Mouse (Mus musculus): ENCODE results near the gene Krtap5-3.
A peak's percentile ranks its signal among the peaks of the same experiment; 100 is the strongest.
"Not testable (repeated sequence)": the region's sequence is repeated elsewhere in the genome, so short reads cannot be mapped to it uniquely, and the experiment has no call there.

Krtap5-3 gene

GRCm38 (mm10) chr7:142201064-142201463 is at the start of gene Krtap5-3:
Krtap5-3 (plus strand) TSS chr7:142201364.
- no peak for DNase-seq

GRCm38 (mm10) chr7:142152191-142152590 is 49.0 kb upstream of the Krtap5-3 start:
- DNase-seq: no peak

- DNase-seq: no peak
These were observed 45.9 kb upstream of the Krtap5-3 start for GRCm38 (mm10) chr7:142155308-142155707.

- DNase-seq: not testable (repeated sequence)
These were observed 44.2 kb upstream of the Krtap5-3 start, which contains the start of gene Gm29735 for GRCm38 (mm10) chr7:142157013-142157412. Gm29735 (minus strand) TSS chr7:142157113.

- DNase-seq: no peak
These were observed 41.8 kb upstream of the Krtap5-3 start for GRCm38 (mm10) chr7:142159366-142159765.

GRCm38 (mm10) chr7:142165639-142166038 is 35.5 kb upstream of the Krtap5-3 start, which contains the start of gene Gm4553:
Gm4553 (minus strand) TSS chr7:142165739.
- not testable (repeated sequence) for DNase-seq

- no peak for DNase-seq
These were observed 31.3 kb upstream of the Krtap5-3 start for GRCm38 (mm10) chr7:142169836-142170235.

- DNase-seq: not testable (repeated sequence)
These were observed 25.3 kb upstream of the Krtap5-3 start, which contains the start of gene Krtap5-2 for GRCm38 (mm10) chr7:142175905-142176304. Krtap5-2 (minus strand) TSS chr7:142176005.

- DNase-seq: no peak
These were observed 22.5 kb upstream of the Krtap5-3 start for GRCm38 (mm10) chr7:142178685-142179084.

GRCm38 (mm10) chr7:142181021-142181420 is 20.1 kb upstream of the Krtap5-3 start:
- no peak for DNase-seq

- no peak for DNase-seq
These were observed 13.0 kb upstream of the Krtap5-3 start for GRCm38 (mm10) chr7:142188156-142188555.

GRCm38 (mm10) chr7:142190289-142190688 is 10.9 kb upstream of the Krtap5-3 start, which contains the start of gene Gm10153:
Gm10153 (minus strand) TSS chr7:142190389.
- no peak for DNase-seq

GRCm38 (mm10) chr7:142198748-142199147 is 2.4 kb upstream of the Krtap5-3 start:
- no peak for DNase-seq

GRCm38 (mm10) chr7:142205488-142205887 is 4.3 kb downstream of the Krtap5-3 start:
- no peak for DNase-seq

GRCm38 (mm10) chr7:142206891-142207290 is 5.7 kb downstream of the Krtap5-3 start:
- DNase-seq: not testable (repeated sequence)

GRCm38 (mm10) chr7:142211559-142211958 is 10.4 kb downstream of the Krtap5-3 start, which contains the start of gene Gm7579:
Gm7579 (plus strand) TSS chr7:142211859.
- no peak for DNase-seq

- DNase-seq: not testable (repeated sequence)
These were observed 11.0 kb downstream of the Krtap5-3 start for GRCm38 (mm10) chr7:142212136-142212535.

- no peak for DNase-seq
These were observed 23.4 kb downstream of the Krtap5-3 start for GRCm38 (mm10) chr7:142224518-142224917.

- not testable (repeated sequence) for DNase-seq
These were observed 28.7 kb downstream of the Krtap5-3 start, which contains the start of gene Krtap5-5 for GRCm38 (mm10) chr7:142229871-142230270. Krtap5-5 (minus strand) TSS chr7:142229971.

- no peak for DNase-seq
These were observed 30.4 kb downstream of the Krtap5-3 start for GRCm38 (mm10) chr7:142231540-142231939.

- no peak for DNase-seq
These were observed 39.8 kb downstream of the Krtap5-3 start, which contains the start of gene Gm40460 for GRCm38 (mm10) chr7:142240978-142241377. Gm40460 (minus strand) TSS chr7:142241078.

GRCm38 (mm10) chr7:142249824-142250223 is 48.7 kb downstream of the Krtap5-3 start:
- peak; percentile 6 for DNase-seq
